Mouse (Mus musculus): ENCODE measurements at regions not wholly inside any gene's neighbourhood (a gene's known extent, or its start where the extent isn't known, plus 50 kb on each side); places are given as distances from the start of the nearest gene placed in this dataset.
A peak's percentile ranks its signal among the peaks of the same experiment; 100 is the strongest.

DNA sequence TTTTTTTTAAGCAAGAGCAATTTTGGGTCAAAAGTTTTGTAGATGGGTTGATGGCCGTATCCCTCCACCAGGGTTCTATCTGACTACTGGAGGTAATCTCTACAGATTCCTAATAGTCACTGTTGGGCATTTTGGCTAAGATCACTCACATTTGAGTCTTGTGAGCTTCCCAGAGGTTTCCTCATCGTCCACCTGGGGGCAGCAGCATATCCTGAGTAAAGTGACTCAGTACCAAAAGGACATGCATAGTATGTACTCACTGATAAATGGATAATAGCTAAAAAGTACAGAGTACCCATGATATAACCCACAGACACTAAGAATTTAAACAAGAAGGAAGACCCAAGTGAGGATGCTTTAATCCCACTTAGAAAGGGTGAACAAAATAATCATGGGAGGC is 1390.0 kb downstream of the Amy2a5 start:
- ATAC-seq (replicated peaks; ENCODE audit: low FRiP score) (0 out of 2 replicates have a peak, but pooled peaks have one; percentile 42), DNase-seq (ENCODE audit: low spot score) (no peak)
- no peak overlapping the region for H3K4me2 ChIP-seq (ENCODE audit: low read depth, low read length, severe bottlenecking)
- H3K27ac ChIP-seq (ENCODE audit: low read depth, low read length): no peak overlapping the region
- H3K9ac ChIP-seq (ENCODE audit: low read length): no peak overlapping the region
- no peak overlapping the region for H3K4me3 ChIP-seq (ENCODE audit: low read depth, low read length)
- no peaks in the 10 kb centered on the region for H3K4me1 ChIP-seq (replicated peaks; ENCODE audit: control insufficient read depth, insufficient read depth, low read length)
- 58% methylated on average over 2 of the region's 2 CpGs for WGBS
- no peaks in the 10 kb centered on the region for H3K27me3 ChIP-seq (ENCODE audit: control insufficient read depth, insufficient read depth, low read length)
- H3K9me3 ChIP-seq (ENCODE audit: control insufficient read depth, low read length): no peaks in the 10 kb centered on the region
- H3K36me3 ChIP-seq (ENCODE audit: control insufficient read depth, insufficient read depth, low read length): no peaks in the 10 kb centered on the region
